Mouse (Mus musculus): ENCODE data around the gene Uncx.

- TF ChIP-seq CTCF (IDR thresholded peaks at IDR 0.05; ENCODE audit: insufficient read depth, low read length) (no peak), POLR2A (IDR thresholded peaks at IDR 0.05; ENCODE audit: borderline replicate concordance, extremely low read depth, low read depth, low read length) (no peak)
Measured at GRCm38 (mm10) chr5:139510682-139511366, 32.5 kb upstream of the Uncx start.
